Mouse (Mus musculus): ENCODE measurements around the gene Gmppb. TPM values are rescaled to one million over a fixed set of nuclear protein-coding genes. Genes with fewer than 3 reads are reported as not detected.

Gmppb gene
- polyA plus RNA-seq, 1 experiment, result 23.9 TPM

- DNase-seq (ENCODE audit: low spot score), result no peak
Observed at GRCm38 (mm10) chr9:108073141-108073930, 24.3 kb downstream of the Gmppb start.

- DNase-seq (ENCODE audit: low spot score), result no peak
Observed at GRCm38 (mm10) chr9:108080168-108080567, 31.1 kb downstream of the Gmppb start, which contains the start of gene Mst1. TSS of gene Mst1 (plus strand) at chr9:108080436.

GRCm38 (mm10) chr9:108082549-108082948 is 33.5 kb downstream of the Gmppb start:
- DNase-seq (ENCODE audit: low spot score), result no peak

DNA sequence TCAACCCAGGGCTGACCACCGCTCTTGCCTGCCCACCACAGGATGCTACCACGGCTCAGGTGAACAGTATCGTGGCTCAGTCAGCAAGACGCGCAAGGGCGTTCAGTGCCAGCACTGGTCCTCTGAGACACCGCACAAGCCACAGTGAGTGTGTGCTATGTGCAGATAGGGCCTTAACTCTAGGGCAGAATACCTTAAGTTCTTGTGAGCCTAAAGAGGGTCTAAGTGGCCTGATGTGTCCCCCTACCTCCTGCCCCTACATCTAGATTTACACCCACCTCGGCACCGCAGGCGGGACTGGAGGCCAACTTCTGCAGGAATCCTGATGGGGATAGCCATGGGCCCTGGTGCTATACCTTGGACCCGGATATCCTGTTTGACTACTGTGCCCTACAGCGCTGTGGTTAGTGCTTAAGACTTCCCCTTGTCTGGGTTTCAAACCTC is 34.0 kb downstream of the Gmppb start, which contains the start of gene Rnf123:
TSS of gene Rnf123 (minus strand) at position 359 of the 444 bp plus-strand sequence.
- no peak for DNase-seq (ENCODE audit: low spot score)

- no peak for DNase-seq (ENCODE audit: low spot score)
Observed at GRCm38 (mm10) chr9:108083561-108083960, 34.5 kb downstream of the Gmppb start.

GRCm38 (mm10) chr9:108085261-108085660 is 36.2 kb downstream of the Gmppb start:
- no peak for DNase-seq (ENCODE audit: low spot score)

DNA sequence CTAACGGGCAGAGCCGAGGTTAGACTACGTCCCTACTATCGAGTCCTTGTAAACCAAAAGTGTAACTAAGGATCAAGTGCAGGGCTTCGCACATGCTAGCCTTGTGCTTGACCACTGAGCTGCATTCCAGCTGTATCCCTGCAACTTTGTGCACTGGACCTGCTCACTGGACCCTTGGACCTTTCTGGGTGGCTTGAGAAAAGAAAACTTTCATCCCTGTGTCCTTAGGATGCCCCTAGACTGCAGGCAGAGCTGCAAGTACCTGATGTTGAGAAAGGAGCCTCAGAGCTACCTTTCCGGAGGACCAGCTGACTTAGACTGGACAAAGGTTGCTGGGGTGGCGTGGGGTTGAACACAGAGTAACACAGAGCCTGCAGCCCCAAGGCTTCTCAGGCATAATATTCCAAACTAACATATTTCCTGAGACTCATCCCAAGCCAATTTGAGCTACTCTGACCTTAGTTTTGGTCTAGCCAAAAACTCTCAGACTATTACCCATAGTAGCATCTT is 41.6 kb downstream of the Gmppb start:
- DNase-seq (ENCODE audit: low spot score), result no peak

GRCm38 (mm10) chr9:108093586-108093985 is 44.5 kb downstream of the Gmppb start:
- DNase-seq (ENCODE audit: low spot score), result no peak

GRCm38 (mm10) chr9:108094184-108094941 is 45.3 kb downstream of the Gmppb start, which contains the start of gene Apeh:
TSS of gene Apeh (minus strand) at chr9:108094606.
- peak; percentile 81 for DNase-seq (ENCODE audit: low spot score)

- DNase-seq (ENCODE audit: low spot score), result no peak
Observed at GRCm38 (mm10) chr9:108094998-108095411, 46.0 kb downstream of the Gmppb start.

- no peak for DNase-seq (ENCODE audit: low spot score)
Observed at GRCm38 (mm10) chr9:108095518-108095917, 46.5 kb downstream of the Gmppb start.

DNA sequence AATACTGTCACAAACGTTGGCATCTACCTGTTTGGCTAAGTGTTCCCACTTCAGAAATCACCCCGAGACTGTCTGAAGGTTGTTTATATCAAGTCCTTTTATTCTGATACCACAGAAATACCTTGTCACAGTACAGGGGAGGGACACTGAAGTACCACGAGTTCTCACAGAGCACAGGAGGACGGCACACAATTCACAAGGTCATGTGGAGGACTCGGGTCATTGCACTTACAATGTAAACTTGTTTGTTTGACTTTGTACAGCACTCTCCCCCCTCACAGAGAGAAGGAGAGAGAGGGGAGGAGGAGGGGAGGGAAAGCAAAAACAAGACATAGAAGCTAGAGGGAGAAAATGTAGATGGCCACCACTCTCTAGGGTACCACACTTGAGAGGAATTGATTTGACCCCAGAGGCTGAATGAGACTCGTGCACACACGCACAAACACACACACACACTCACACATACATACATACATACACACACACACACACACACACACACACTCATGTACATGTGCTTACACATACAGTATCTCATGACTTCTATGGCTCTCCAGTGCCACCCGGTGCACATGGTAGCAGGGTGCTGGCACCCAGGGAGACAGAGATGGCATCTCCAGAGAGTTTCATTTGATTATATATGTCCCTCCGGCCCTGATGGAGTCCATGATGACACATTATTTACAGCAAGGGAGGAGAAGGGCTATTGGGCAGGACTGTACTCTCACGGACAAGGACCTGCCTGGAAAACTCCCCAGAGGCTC is 47.1 kb downstream of the Gmppb start:
- DNase-seq (ENCODE audit: low spot score), result no peak

GRCm38 (mm10) chr9:108099619-108100018 is 50.6 kb downstream of the Gmppb start:
- DNase-seq (ENCODE audit: low spot score), result no peak

Other genes starting within 250 kb of the Gmppb start
- gene Rbm6, start 176.0 kb upstream of the Gmppb start, polyA plus RNA-seq (2012; rRNA removed), result 52.9 and 53.1 TPM in 2 replicates
- gene Mon1a, start 161.1 kb upstream of the Gmppb start, polyA plus RNA-seq (2012; rRNA removed), result 33.2 and 35.4 TPM in 2 replicates
- 39.2 and 55.3 TPM in 2 replicates for gene Mst1r, start 142.4 kb upstream of the Gmppb start, polyA plus RNA-seq (2012; rRNA removed)
- gene Actl11, start 120.8 kb upstream of the Gmppb start, polyA plus RNA-seq (2012; rRNA removed), result not detected in 2 replicates
- gene Camkv, start 113.6 kb upstream of the Gmppb start, polyA plus RNA-seq (2012; rRNA removed), result 0.12 and 0.15 TPM in 2 replicates
- gene Traip, start 99.1 kb upstream of the Gmppb start, polyA plus RNA-seq (2012; rRNA removed), result 0.59 and 1.1 TPM in 2 replicates
- gene Uba7, start 73.7 kb upstream of the Gmppb start, polyA plus RNA-seq (2012; rRNA removed), result 62.1 and 75.1 TPM in 2 replicates
- 0.19 and 0.39 TPM in 2 replicates for gene Gm20661, start 66.2 kb upstream of the Gmppb start, polyA plus RNA-seq (2012; rRNA removed)
- 8.6 and 11.0 TPM in 2 replicates for gene Inka1, start 63.4 kb upstream of the Gmppb start, polyA plus RNA-seq (2012; rRNA removed)
- gene Cdhr4, start 56.7 kb upstream of the Gmppb start, polyA plus RNA-seq (2012; rRNA removed), result 0.80 and 0.93 TPM in 2 replicates
- gene Gm20662, start 52.9 kb upstream of the Gmppb start, polyA plus RNA-seq (2012; rRNA removed), result 2.1 and 2.5 TPM in 2 replicates
- gene Ip6k1, start 46.7 kb upstream of the Gmppb start, polyA plus RNA-seq (2012; rRNA removed), result 84.3 and 90.7 TPM in 2 replicates
- 2.3 and 2.6 TPM in 2 replicates for gene Amigo3, start 3.9 kb downstream of the Gmppb start, polyA plus RNA-seq (2012; rRNA removed)
- 5.6 and 6.2 TPM in 2 replicates for gene Mst1, start 31.2 kb downstream of the Gmppb start, polyA plus RNA-seq (2012; rRNA removed)
- 54.6 and 60.6 TPM in 2 replicates for gene Rnf123, start 34.1 kb downstream of the Gmppb start, polyA plus RNA-seq (2012; rRNA removed)
- gene Apeh, start 45.4 kb downstream of the Gmppb start, polyA plus RNA-seq (2012; rRNA removed), result 58.4 and 64.1 TPM in 2 replicates
- gene Bsn, start 141.1 kb downstream of the Gmppb start, polyA plus RNA-seq (2012; rRNA removed), result 0.41 and 0.44 TPM in 2 replicates
- 38.3 and 71.9 TPM in 2 replicates for gene Dag1, start 214.7 kb downstream of the Gmppb start, polyA plus RNA-seq (2012; rRNA removed)
- 32.8 and 39.3 TPM in 2 replicates for gene Nicn1, start 241.2 kb downstream of the Gmppb start, polyA plus RNA-seq (2012; rRNA removed)
- gene Amt, start 247.6 kb downstream of the Gmppb start, polyA plus RNA-seq (2012; rRNA removed), result 34.0 and 35.5 TPM in 2 replicates

All from urinary bladder, adult 2 months (tissue).